Mouse (Mus musculus): ENCODE results near the gene Rab1b. TPM values are rescaled to one million over a fixed set of nuclear protein-coding genes. Genes with fewer than 3 reads are reported as not detected.
A peak's percentile ranks its signal among the peaks of the same experiment; 100 is the strongest.

Rab1b gene
- polyA plus RNA-seq, 1 experiment from 2014 or later, result 96.4 TPM

DNA sequence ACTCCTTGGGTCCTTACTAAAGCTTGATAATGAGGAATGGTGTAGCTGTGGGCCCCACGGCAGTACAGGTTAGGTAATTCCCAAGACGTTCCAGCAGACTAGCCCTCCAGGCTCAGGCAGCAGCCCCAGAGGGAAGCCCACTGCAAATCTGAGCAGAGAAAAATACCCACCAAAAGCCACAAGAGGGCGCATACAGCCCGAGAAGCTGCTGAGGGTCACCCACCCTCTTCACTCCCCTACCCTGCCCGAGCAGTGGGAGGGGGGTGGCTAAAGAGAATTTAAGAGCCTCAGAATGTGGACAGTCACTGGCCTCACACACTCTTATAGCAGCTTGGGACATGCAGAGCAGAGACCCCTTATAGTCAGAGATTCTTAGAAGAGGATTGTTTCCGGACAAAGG lies 50.6 kb downstream of the Rab1b start:
- H3K4me3 ChIP-seq (replicated peaks), result no peak overlapping the region
- H3K4me2 ChIP-seq, result no peak overlapping the region
- peaks cover 48% of the 10 kb centered on the region for H3K4me1 ChIP-seq (replicated peaks)
- H3K9ac ChIP-seq, result no peak overlapping the region
- ATAC-seq (ENCODE audit: low read depth) (no peak), DNase-seq (no peak)
- peaks cover 43% of the 10 kb centered on the region for H3K27me3 ChIP-seq
- WGBS (ENCODE audit: insufficient replicate concordance), result 13% methylated on average over 6 of the region's 6 CpGs
- no peaks in the 10 kb centered on the region for H3K9me3 ChIP-seq (replicated peaks)
- H3K27ac ChIP-seq, result no peak overlapping the region
- H3K36me3 ChIP-seq, result no peaks in the 10 kb centered on the region

- ATAC-seq (ENCODE audit: low read depth) (0 out of 2 replicates have a peak, but pooled peaks have one; percentile 22), DNase-seq (peak; percentile 52)
- Histone ChIP-seq H3K27me3 (peaks cover 53% of the 10 kb centered on the region), H3K9me3 (replicated peaks) (no peaks in the 10 kb centered on the region), H3K36me3 (peaks cover 7% of the 10 kb centered on the region), H3K4me1 (replicated peaks) (peaks cover 33% of the 10 kb centered on the region), H3K9ac (no peak overlapping the region), H3K4me3 (replicated peaks) (no peak overlapping the region), H3K4me2 (no peak overlapping the region), H3K27ac (no peak overlapping the region)
- WGBS (ENCODE audit: insufficient replicate concordance), result 29% methylated on average over 9 of the region's 9 CpGs
These were observed 53.0 kb downstream of the Rab1b start for GRCm38 (mm10) chr19:5053909-5054308.

GRCm38 (mm10) chr19:5052853-5053252 lies 54.0 kb downstream of the Rab1b start:
- Histone ChIP-seq H3K4me1 (replicated peaks) (peaks cover 23% of the 10 kb centered on the region), H3K4me3 (replicated peaks) (no peak overlapping the region), H3K36me3 (peaks cover 18% of the 10 kb centered on the region), H3K27ac (no peak overlapping the region), H3K4me2 (no peak overlapping the region), H3K9ac (no peak overlapping the region), H3K27me3 (peaks cover 53% of the 10 kb centered on the region), H3K9me3 (replicated peaks) (no peaks in the 10 kb centered on the region)
- 71% methylated on average over 17 of the region's 17 CpGs for WGBS (ENCODE audit: insufficient replicate concordance)
- ATAC-seq (ENCODE audit: low read depth) (no peak), DNase-seq (no peak)

DNA sequence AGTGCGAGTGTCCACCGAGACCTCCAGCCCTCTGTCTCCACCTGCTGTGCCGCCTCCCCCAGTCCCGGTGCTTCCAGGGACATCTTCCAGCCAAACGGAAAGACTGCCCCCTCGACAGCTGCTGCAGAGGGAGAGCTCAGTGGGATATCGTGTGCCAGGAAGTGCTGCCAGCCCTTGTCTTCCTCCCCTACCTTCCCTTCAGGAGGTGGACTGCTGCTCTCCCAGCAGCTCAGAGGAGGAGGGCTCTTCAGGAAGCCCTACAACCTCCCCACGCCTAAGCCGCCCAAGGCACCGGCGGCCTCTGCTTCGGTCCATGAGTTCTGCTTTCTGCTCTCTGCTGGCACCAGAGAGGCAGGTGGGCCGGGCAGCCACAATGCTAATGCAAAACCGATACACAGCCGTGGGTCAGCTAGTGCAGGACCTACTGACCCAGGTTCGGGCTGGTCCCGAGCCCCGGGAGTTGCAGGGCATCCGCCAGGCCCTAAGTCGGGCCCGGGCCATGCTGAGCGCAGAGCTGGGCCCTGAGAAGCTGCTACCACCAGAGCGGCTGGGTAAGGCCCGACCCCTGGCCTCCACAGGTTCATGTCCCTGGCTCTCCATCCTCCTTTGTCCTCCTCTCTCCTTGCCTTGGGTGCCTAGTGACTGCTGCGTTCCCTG lies 54.6 kb downstream of the Rab1b start:
- DNase-seq, result no peak
- WGBS (ENCODE audit: insufficient replicate concordance), result 38% methylated on average over 25 of the region's 25 CpGs
- Histone ChIP-seq H3K27ac (no peak overlapping the region), H3K9me3 (replicated peaks) (no peaks in the 10 kb centered on the region), H3K4me2 (no peak overlapping the region), H3K27me3 (peaks cover 53% of the 10 kb centered on the region), H3K4me1 (replicated peaks) (peaks cover 18% of the 10 kb centered on the region), H3K4me3 (replicated peaks) (no peak overlapping the region), H3K36me3 (peaks cover 23% of the 10 kb centered on the region), H3K9ac (no peak overlapping the region)
- ATAC-seq (ENCODE audit: low read depth), result no peak

DNA sequence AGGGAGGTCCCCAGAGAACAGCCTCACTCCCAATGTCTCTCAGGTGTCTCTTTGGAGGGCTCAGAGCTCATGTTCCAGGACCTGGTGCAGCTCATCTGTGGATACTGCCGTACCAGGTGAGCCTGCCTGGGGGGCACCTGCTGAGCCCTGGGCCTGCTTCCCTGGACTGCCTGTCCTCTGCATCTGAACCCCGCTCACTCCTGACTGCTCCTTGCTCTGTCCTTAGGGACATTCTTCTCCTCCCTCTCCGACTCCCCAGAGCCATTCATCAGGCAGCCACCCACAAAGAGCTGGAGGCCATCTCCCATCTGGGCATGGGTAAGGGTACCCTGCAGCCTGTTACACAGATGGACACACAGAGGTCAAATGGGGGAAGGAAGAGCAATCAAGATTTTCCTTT lies 55.4 kb downstream of the Rab1b start:
- no peak for ATAC-seq (ENCODE audit: low read depth)
- Histone ChIP-seq H3K27me3 (peaks cover 53% of the 10 kb centered on the region), H3K4me2 (peak overlapping the region; percentile 27; the same call in 1 of the 2 replicates), H3K4me1 (replicated peaks) (peaks cover 12% of the 10 kb centered on the region), H3K4me3 (replicated peaks) (no peak overlapping the region), H3K27ac (no peak overlapping the region), H3K36me3 (peaks cover 31% of the 10 kb centered on the region), H3K9me3 (replicated peaks) (no peaks in the 10 kb centered on the region), H3K9ac (no peak overlapping the region)
- WGBS (ENCODE audit: insufficient replicate concordance), result 54% methylated on average over 3 of the region's 3 CpGs
- no peak for DNase-seq

- Histone ChIP-seq H3K4me1 (replicated peaks) (peaks cover 9% of the 10 kb centered on the region), H3K9me3 (replicated peaks) (no peaks in the 10 kb centered on the region), H3K4me3 (replicated peaks) (peak overlapping the region; percentile 20), H3K4me2 (peak overlapping the region; percentile 27; the same call in 1 of the 2 replicates), H3K27ac (no peak overlapping the region), H3K27me3 (peaks cover 53% of the 10 kb centered on the region), H3K36me3 (peaks cover 36% of the 10 kb centered on the region), H3K9ac (no peak overlapping the region)
- WGBS (ENCODE audit: insufficient replicate concordance), result 13% methylated on average over 17 of the region's 17 CpGs
- no peak for ATAC-seq (ENCODE audit: low read depth)
- DNase-seq, result no peak
These were observed 55.8 kb downstream of the Rab1b start for GRCm38 (mm10) chr19:5051031-5051430.

GRCm38 (mm10) chr19:5050047-5050905 lies 56.6 kb downstream of the Rab1b start, which contains the start of gene Rin1:
Gene Rin1 (plus strand): TSS chr19:5050481.
- Histone ChIP-seq H3K9ac (no peak within 1 kb of the TSS), H3K4me2 (peak within 1 kb of the TSS; percentile 27; the same call in 1 of the 2 replicates), H3K4me3 (replicated peaks) (peak within 1 kb of the TSS; percentile 20), H3K36me3 (peaks cover 41% of the 10 kb centered on the region), H3K27me3 (peaks cover 49% of the 10 kb centered on the region), H3K4me1 (replicated peaks) (peaks cover 9% of the 10 kb centered on the region), H3K9me3 (replicated peaks) (no peaks in the 10 kb centered on the region), H3K27ac (no peak within 1 kb of the TSS)
- DNase-seq (no peak), ATAC-seq (ENCODE audit: low read depth) (peak; percentile 25; the same call in 1 of the 2 replicates)
- WGBS (ENCODE audit: insufficient replicate concordance), result 23% methylated on average over 14 of the region's 14 CpGs

DNA sequence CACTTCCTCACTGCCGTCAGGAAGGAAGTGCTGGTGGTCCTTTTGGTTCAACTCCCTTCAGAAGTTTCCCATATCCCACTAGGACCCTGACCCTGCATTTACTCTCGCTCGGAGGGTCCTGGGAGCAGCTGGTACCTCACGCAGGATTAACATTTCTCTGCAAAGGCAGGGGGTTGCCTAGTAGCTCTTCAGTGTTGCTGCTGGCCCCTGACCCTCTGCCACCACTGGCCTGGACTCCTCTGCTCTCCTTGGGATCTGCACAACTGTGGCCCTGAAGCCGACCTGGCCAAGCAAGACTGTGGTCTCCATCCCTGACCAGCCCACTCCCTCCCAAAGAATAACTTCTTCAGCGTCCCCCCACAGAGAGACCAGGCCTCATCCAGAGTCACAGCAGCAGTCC lies 57.5 kb downstream of the Rab1b start:
- DNase-seq (no peak), ATAC-seq (ENCODE audit: low read depth) (no peak)
- Histone ChIP-seq H3K9ac (no peak overlapping the region), H3K27me3 (peaks cover 41% of the 10 kb centered on the region), H3K9me3 (replicated peaks) (no peaks in the 10 kb centered on the region), H3K4me2 (no peak overlapping the region), H3K27ac (no peak overlapping the region), H3K4me1 (replicated peaks) (peaks cover 9% of the 10 kb centered on the region), H3K36me3 (peaks cover 45% of the 10 kb centered on the region), H3K4me3 (replicated peaks) (no peak overlapping the region)
- WGBS (ENCODE audit: insufficient replicate concordance), result 69% methylated on average over 6 of the region's 6 CpGs

Other genes starting within 250 kb of the Rab1b start
- gene Actn3, start 229.2 kb downstream of the Rab1b start, polyA plus RNA-seq (2015; fragmentation: Nextera tagmentation; extraction: Ambion mirVana), result 0.74 and 0.82 TPM in 2 replicates
- 11.2 and 11.5 TPM in 2 replicates for gene Zdhhc24, start 228.4 kb downstream of the Rab1b start, polyA plus RNA-seq (2015; fragmentation: Nextera tagmentation; extraction: Ambion mirVana)
- 0.80 and 1.1 TPM in 2 replicates for gene Bbs1, start 200.4 kb downstream of the Rab1b start, polyA plus RNA-seq (2015; fragmentation: Nextera tagmentation; extraction: Ambion mirVana)
- gene Dpp3, start 178.8 kb downstream of the Rab1b start, polyA plus RNA-seq (2015; fragmentation: Nextera tagmentation; extraction: Ambion mirVana), result 59.5 and 65.1 TPM in 2 replicates
- gene Peli3, start 163.9 kb downstream of the Rab1b start, polyA plus RNA-seq (2015; fragmentation: Nextera tagmentation; extraction: Ambion mirVana), result 0.10 and 0.13 TPM in 2 replicates
- gene Mrpl11, start 144.9 kb downstream of the Rab1b start, polyA plus RNA-seq (2015; fragmentation: Nextera tagmentation; extraction: Ambion mirVana), result 67.6 and 80.0 TPM in 2 replicates
- not detected in 2 replicates for gene Npas4, start 116.8 kb downstream of the Rab1b start, polyA plus RNA-seq (2015; fragmentation: Nextera tagmentation; extraction: Ambion mirVana)
- gene Slc29a2, start 83.2 kb downstream of the Rab1b start, polyA plus RNA-seq (2015; fragmentation: Nextera tagmentation; extraction: Ambion mirVana), result 1.7 and 2.3 TPM in 2 replicates
- gene B4gat1, start 68.2 kb downstream of the Rab1b start, polyA plus RNA-seq (2015; fragmentation: Nextera tagmentation; extraction: Ambion mirVana), result 9.3 and 10.9 TPM in 2 replicates
- 0.70 TPM in 1 of 2 replicates, not detected in the other for gene AC124502.3, start 68.2 kb downstream of the Rab1b start, polyA plus RNA-seq (2015; fragmentation: Nextera tagmentation; extraction: Ambion mirVana)
- 34.8 and 35.1 TPM in 2 replicates for gene Brms1, start 65.7 kb downstream of the Rab1b start, polyA plus RNA-seq (2015; fragmentation: Nextera tagmentation; extraction: Ambion mirVana)
- 0.33 and 0.36 TPM in 2 replicates for gene Rin1, start 56.6 kb downstream of the Rab1b start, polyA plus RNA-seq (2015; fragmentation: Nextera tagmentation; extraction: Ambion mirVana)
- gene Cd248, start 39.0 kb downstream of the Rab1b start, polyA plus RNA-seq (2015; fragmentation: Nextera tagmentation; extraction: Ambion mirVana), result 3.1 and 3.7 TPM in 2 replicates
- gene Tmem151a, start 21.5 kb downstream of the Rab1b start, polyA plus RNA-seq (2015; fragmentation: Nextera tagmentation; extraction: Ambion mirVana), result 0.49 and 0.89 TPM in 2 replicates
- gene Yif1a, start 18.5 kb downstream of the Rab1b start, polyA plus RNA-seq (2015; fragmentation: Nextera tagmentation; extraction: Ambion mirVana), result 45.5 and 46.6 TPM in 2 replicates
- 1.3 and 1.4 TPM in 2 replicates for gene Cnih2, start 8.6 kb downstream of the Rab1b start, polyA plus RNA-seq (2015; fragmentation: Nextera tagmentation; extraction: Ambion mirVana)
- gene Klc2, start 11.5 kb upstream of the Rab1b start, polyA plus RNA-seq (2015; fragmentation: Nextera tagmentation; extraction: Ambion mirVana), result 2.3 and 2.9 TPM in 2 replicates
- 7.7 and 10.4 TPM in 2 replicates for gene Pacs1, start 166.0 kb upstream of the Rab1b start, polyA plus RNA-seq (2015; fragmentation: Nextera tagmentation; extraction: Ambion mirVana)
- gene Sf3b2, start 188.4 kb upstream of the Rab1b start, polyA plus RNA-seq (2015; fragmentation: Nextera tagmentation; extraction: Ambion mirVana), result 157 TPM in 2 replicates
- gene Gal3st3, start 191.3 kb upstream of the Rab1b start, polyA plus RNA-seq (2015; fragmentation: Nextera tagmentation; extraction: Ambion mirVana), result 0.15 and 0.17 TPM in 2 replicates
- not detected in 2 replicates for gene Catsper1, start 228.7 kb upstream of the Rab1b start, polyA plus RNA-seq (2015; fragmentation: Nextera tagmentation; extraction: Ambion mirVana)
- 0.34 and 0.39 TPM in 2 replicates for gene Cst6, start 242.5 kb upstream of the Rab1b start, polyA plus RNA-seq (2015; fragmentation: Nextera tagmentation; extraction: Ambion mirVana)

All from liver, embryonic 13.5 days (tissue).